Mouse (Mus musculus) stomach, postnatal 0 days (tissue): ENCODE data around the gene Ninj1. TPM values are rescaled to one million over a fixed set of nuclear protein-coding genes. Genes with fewer than 3 reads are reported as not detected.

Source experiments
- ATAC-seq: fragments of 200-750 bp; cut with Nextera tagmentation; 2 replicates; pipeline ENCODE4 v1.8.0; 2017; ENCODE audit not compliant: low FRiP score, low TSS enrichment
- DNase-seq: peaks from one replicate; pipeline ENCODE4 v3.0.0-alpha.2; 2016; ENCODE audit warnings: low spot score
- H3K27ac ChIP-seq: fragments of 300-500 bp; sonication (generic); replicated peaks from 2 replicates; pipeline ENCODE4 v1.5.1; 2014; ENCODE audit warnings: mild to moderate bottlenecking, control low read depth
- H3K27me3 ChIP-seq: fragments of 300-500 bp; sonication (generic); 2 replicates; pipeline ENCODE4 v1.6.1; 2014; ENCODE audit warnings: low read length; ENCODE audit not compliant: control insufficient read depth, insufficient read depth
- H3K36me3 ChIP-seq: fragments of 300-500 bp; sonication (generic); 2 replicates; pipeline ENCODE4 v1.6.1; 2014; ENCODE audit warnings: low read length, mixed read lengths; ENCODE audit not compliant: control insufficient read depth, insufficient read depth
- H3K4me1 ChIP-seq: fragments of 300-500 bp; sonication (generic); replicated peaks from 2 replicates; pipeline ENCODE4 v1.6.1; 2014; ENCODE audit warnings: antibody characterized with exemption; ENCODE audit not compliant: control insufficient read depth, insufficient read depth
- H3K4me2 ChIP-seq: fragments of 300-500 bp; sonication (generic); replicated peaks from 2 replicates; pipeline ENCODE4 v1.6.1; 2014; ENCODE audit warnings: low read depth, mild to moderate bottlenecking, control low read depth, moderate library complexity
- H3K4me3 ChIP-seq: fragments of 300-500 bp; sonication (generic); 2 replicates; pipeline ENCODE4 v1.5.1; 2014; ENCODE audit warnings: low read depth, low read length, control low read depth
- H3K9ac ChIP-seq: fragments of 300-500 bp; sonication (generic); 2 replicates; pipeline ENCODE4 v1.6.1; 2014; ENCODE audit warnings: mild to moderate bottlenecking, low read length, control low read depth, mixed read lengths
- H3K9me3 ChIP-seq: fragments of 300-500 bp; sonication (generic); 2 replicates; pipeline ENCODE4 v1.6.1; 2016; ENCODE audit warnings: low read length; ENCODE audit not compliant: control insufficient read depth
- CTCF ChIP-seq: IDR thresholded peaks from 2 replicates; pipeline ENCODE4 v1.5.1; 2016; ENCODE audit warnings: antibody characterized with exemption, low read depth, mild to moderate bottlenecking, moderate library complexity
- EP300 ChIP-seq: optimal IDR thresholded peaks from 2 replicates; pipeline ENCODE3; 2016; ENCODE audit warnings: antibody characterized with exemption
- WGBS: fragments of 180-500 bp; shearing (Covaris S2); extraction: QIAGEN DNeasy Blood & Tissue Kit; methylation state at CpG from one replicate; pipeline ENCODE4 v1.1.7; 2014; 5-methylcytosine and 5-hydroxymethylcytosine counted together
- polyA plus RNA-seq: library from polyadenylated mRNA; unstranded; fragments of >200 nt; fragmentation: Nextera tagmentation; extraction: Ambion mirVana; gene quantifications from 2 replicates; pipeline ENCODE4 v1.2.1, GENCODE M21; 2015

The Ninj1 gene
- polyA plus RNA-seq, result 76.3 and 83.1 TPM in 2 replicates

GRCm38 (mm10) chr13:49187288-49188218, at the start of gene Ninj1:
Gene Ninj1, plus strand, starts transcription at chr13:49187485.
- 1% methylated on average over 73 of the region's 87 CpGs for WGBS
- H3K4me1 ChIP-seq, result peaks cover 11% of the 10 kb centered on the region
- peak within 1 kb of the TSS; percentile 84 for H3K4me3 ChIP-seq
- peak within 1 kb of the TSS; percentile 88 for H3K9ac ChIP-seq
- TF ChIP-seq CTCF, result no peak
- no peak for TF ChIP-seq EP300
- DNase-seq (peak; percentile 90), ATAC-seq (peak; percentile 93)
- peak within 1 kb of the TSS; percentile 89 for H3K27ac ChIP-seq
- H3K9me3 ChIP-seq, result no peaks in the 10 kb centered on the region
- H3K4me2 ChIP-seq, result peak within 1 kb of the TSS; percentile 91
- H3K27me3 ChIP-seq, result no peaks in the 10 kb centered on the region
- H3K36me3 ChIP-seq, result no peaks in the 10 kb centered on the region

GRCm38 (mm10) chr13:49140567-49140966, 46.7 kb upstream of the Ninj1 start:
- TF ChIP-seq CTCF (no peak), EP300 (no peak)
- H3K9me3 ChIP-seq, result no peaks in the 10 kb centered on the region
- H3K36me3 ChIP-seq, result no peaks in the 10 kb centered on the region
- H3K27me3 ChIP-seq, result no peaks in the 10 kb centered on the region
- no peaks in the 10 kb centered on the region; the same call in 1 of the 2 replicates for H3K4me1 ChIP-seq
- H3K27ac ChIP-seq, result peak overlapping the region; percentile 40; the same call in 1 of the 2 replicates
- no peak overlapping the region; the same call in 1 of the 2 replicates for H3K9ac ChIP-seq
- peak; percentile 90 for DNase-seq
- peak; percentile 89 for ATAC-seq
- WGBS, result 43% methylated on average over 4 of the region's 4 CpGs
- H3K4me3 ChIP-seq, result no peak overlapping the region
- no peak overlapping the region for H3K4me2 ChIP-seq

- 78% methylated on average over 5 of the region's 5 CpGs for WGBS
- no peak for DNase-seq
- H3K27me3 ChIP-seq, result no peaks in the 10 kb centered on the region
- H3K27ac ChIP-seq, result no peak overlapping the region
- no peaks in the 10 kb centered on the region for H3K36me3 ChIP-seq
- no peak for TF ChIP-seq CTCF
- no peak for TF ChIP-seq EP300
- H3K4me2 ChIP-seq, result no peak overlapping the region
- H3K4me1 ChIP-seq, result no peaks in the 10 kb centered on the region; the same call in 1 of the 2 replicates
- H3K9me3 ChIP-seq, result peaks cover under 1% of the 10 kb centered on the region; the same call in 1 of the 2 replicates
- no peak overlapping the region for H3K9ac ChIP-seq
- ATAC-seq, result no peak
- no peak overlapping the region for H3K4me3 ChIP-seq
Observed at GRCm38 (mm10) chr13:49142396-49142795, 44.9 kb upstream of the Ninj1 start.

GRCm38 (mm10) chr13:49143323-49143722, 44.0 kb upstream of the Ninj1 start:
- H3K27me3 ChIP-seq, result no peaks in the 10 kb centered on the region
- no peaks in the 10 kb centered on the region; the same call in 1 of the 2 replicates for H3K4me1 ChIP-seq
- peaks cover 2% of the 10 kb centered on the region; the same call in 1 of the 2 replicates for H3K9me3 ChIP-seq
- 71% methylated on average over 7 of the region's 7 CpGs for WGBS
- H3K36me3 ChIP-seq, result no peaks in the 10 kb centered on the region
- TF ChIP-seq EP300 (no peak), CTCF (no peak)
- H3K4me2 ChIP-seq, result no peak overlapping the region
- no peak overlapping the region for H3K9ac ChIP-seq
- ATAC-seq (no peak), DNase-seq (no peak)
- no peak overlapping the region for H3K4me3 ChIP-seq
- peak overlapping the region; percentile 30; the same call in 1 of the 2 replicates for H3K27ac ChIP-seq

GRCm38 (mm10) chr13:49144451-49144850, 42.8 kb upstream of the Ninj1 start:
- TF ChIP-seq EP300, result no peak
- TF ChIP-seq CTCF, result no peak
- no peak for DNase-seq
- H3K9ac ChIP-seq, result no peak overlapping the region
- no peaks in the 10 kb centered on the region for H3K27me3 ChIP-seq
- no peak overlapping the region for H3K4me3 ChIP-seq
- H3K4me2 ChIP-seq, result no peak overlapping the region
- peaks cover 2% of the 10 kb centered on the region; the same call in 1 of the 2 replicates for H3K9me3 ChIP-seq
- WGBS, result 41% methylated on average over 6 of the region's 6 CpGs
- H3K36me3 ChIP-seq, result no peaks in the 10 kb centered on the region
- H3K4me1 ChIP-seq, result no peaks in the 10 kb centered on the region; the same call in 1 of the 2 replicates
- H3K27ac ChIP-seq, result peak overlapping the region; percentile 24; the same call in 1 of the 2 replicates
- no peak for ATAC-seq

GRCm38 (mm10) chr13:49145396-49145795, 41.9 kb upstream of the Ninj1 start:
- Histone ChIP-seq H3K27me3 (no peaks in the 10 kb centered on the region), H3K4me3 (peak overlapping the region; percentile 71; the same call in 1 of the 2 replicates), H3K9ac (no peak overlapping the region), H3K9me3 (peaks cover 2% of the 10 kb centered on the region; the same call in 1 of the 2 replicates), H3K27ac (no peak overlapping the region), H3K4me2 (peak overlapping the region; percentile 100), H3K4me1 (no peaks in the 10 kb centered on the region; the same call in 1 of the 2 replicates), H3K36me3 (no peaks in the 10 kb centered on the region)
- DNase-seq (no peak), ATAC-seq (no peak)
- 50% methylated on average over 7 of the region's 7 CpGs for WGBS
- TF ChIP-seq EP300, result no peak
- no peak for TF ChIP-seq CTCF
